Mouse (Mus musculus) stomach, postnatal 0 days (tissue): ENCODE measurements around the gene Mturn.

Experiments used
- CTCF ChIP-seq: IDR thresholded peaks from 2 replicates; pipeline ENCODE4 v1.5.1; 2016; ENCODE audit warnings: antibody characterized with exemption, low read depth, mild to moderate bottlenecking, moderate library complexity
- EP300 ChIP-seq: optimal IDR thresholded peaks from 2 replicates; pipeline ENCODE3; 2016; ENCODE audit warnings: antibody characterized with exemption

DNA sequence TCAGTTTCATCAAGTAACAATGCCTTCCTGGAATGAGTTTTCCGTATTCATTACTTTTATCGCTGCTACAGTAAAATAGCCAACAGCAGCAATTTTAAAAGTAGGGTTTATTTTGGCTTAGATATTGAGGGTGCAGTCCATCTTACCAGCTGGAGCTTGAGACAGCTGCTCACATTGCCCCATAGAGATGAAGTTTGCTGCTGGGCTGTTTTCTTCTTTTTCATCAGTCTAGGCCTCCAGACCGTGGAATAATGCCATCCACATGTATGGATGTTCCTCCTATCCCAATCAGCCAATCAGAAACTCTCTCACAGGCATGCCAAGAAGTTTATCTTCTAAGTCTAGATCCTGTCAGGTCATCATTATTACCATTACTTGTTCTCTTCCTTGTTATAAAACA is 41.5 kb upstream of the Mturn start:
- TF ChIP-seq CTCF (no peak), EP300 (no peak)
